Mouse (Mus musculus) E14TG2a.4 (cell line): Measurements from ENCODE around the gene Nrp2.

Experiments used
- CTCF ChIP-seq: conservative IDR thresholded peaks from 2 replicates; pipeline ENCODE4 v1.5.1; 2014; ENCODE audit warnings: low read length
- NANOG ChIP-seq: IDR thresholded peaks from 2 replicates; pipeline ENCODE4 v1.6.1; 2014; ENCODE audit warnings: borderline replicate concordance, low read length, mixed read lengths

DNA sequence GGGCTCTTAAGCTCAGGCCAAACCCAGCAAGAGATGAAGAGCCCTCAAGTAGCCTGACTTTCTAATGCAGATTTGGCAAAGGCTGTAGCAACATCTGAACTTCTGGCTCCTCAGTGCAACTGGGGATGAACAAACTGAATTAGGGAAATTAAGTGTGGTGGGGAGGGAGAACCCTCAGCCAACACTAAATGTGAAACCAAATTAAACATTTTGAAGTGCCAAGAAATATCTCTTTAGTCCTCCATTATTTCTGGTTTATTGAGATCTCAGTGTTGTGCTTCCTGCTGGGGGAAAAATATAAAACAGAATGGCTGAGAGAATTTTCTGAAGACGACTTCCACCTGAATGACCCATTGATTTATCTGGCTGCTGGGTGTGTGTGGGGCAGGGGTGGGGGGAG lies 102.9 kb downstream of the Nrp2 start:
- TF ChIP-seq CTCF (no peak), NANOG (no peak)
